Mouse (Mus musculus) liver, adult 2 months (tissue): Measurements from ENCODE around the gene Col4a1. TPM values are rescaled to one million over a fixed set of nuclear protein-coding genes. Genes with fewer than 3 reads are reported as not detected.

Source experiments
- DNase-seq: peaks from one replicate; pipeline ENCODE4 v3.0.0-alpha.2; 2011; ENCODE audit warnings: low read depth, low spot score; ENCODE audit errors: extremely low read depth
- H3K27ac ChIP-seq: fragments of 200-500 bp; replicated peaks from 2 replicates; pipeline ENCODE4 v1.5.1; 2012; ENCODE audit warnings: low read depth, mild to moderate bottlenecking, control low read depth, inconsistent platforms, low read length; ENCODE audit not compliant: insufficient read depth
- H3K27me3 ChIP-seq: fragments of 200-500 bp; 2 replicates; pipeline ENCODE4 v1.6.1; 2012; ENCODE audit warnings: mild to moderate bottlenecking, moderate library complexity, low read length, inconsistent platforms; ENCODE audit not compliant: control insufficient read depth, insufficient read depth
- H3K36me3 ChIP-seq: fragments of 200-500 bp; 2 replicates; pipeline ENCODE4 v1.6.1; 2012; ENCODE audit warnings: low read length, inconsistent platforms; ENCODE audit not compliant: control insufficient read depth, insufficient read depth
- H3K4me1 ChIP-seq: fragments of 200-500 bp; 2 replicates; pipeline ENCODE4 v1.6.1; 2011; ENCODE audit warnings: low read length; ENCODE audit not compliant: control insufficient read depth, insufficient read depth
- H3K4me3 ChIP-seq: fragments of 200-500 bp; 2 replicates; pipeline ENCODE4 v1.5.1; 2011; ENCODE audit warnings: low read depth, mild to moderate bottlenecking, control low read depth, low read length, moderate library complexity; ENCODE audit not compliant: insufficient read depth
- H3K79me2 ChIP-seq: fragments of 200-500 bp; 2 replicates; pipeline ENCODE4 v1.6.1; 2012; ENCODE audit warnings: inconsistent platforms, mild to moderate bottlenecking, low read length, moderate library complexity; ENCODE audit not compliant: control insufficient read depth, insufficient read depth
- H3K9ac ChIP-seq: fragments of 200-500 bp; 2 replicates; pipeline ENCODE4 v1.6.1; 2012; ENCODE audit warnings: low read depth, mild to moderate bottlenecking, control low read depth, inconsistent platforms, low read length
- CTCF ChIP-seq: fragments of 200-500 bp; IDR thresholded peaks from 2 replicates; pipeline ENCODE4 v1.5.1; 2011; ENCODE audit warnings: low read depth, low read length, control low read depth
- POLR2A ChIP-seq: fragments of 200-500 bp; IDR thresholded peaks from 2 replicates; pipeline ENCODE4 v1.6.1; 2011; ENCODE audit warnings: low read length, control low read depth; ENCODE audit not compliant: insufficient read depth; ENCODE audit errors: extremely low read depth
- WGBS: fragments of 180-500 bp; shearing (Covaris S2); methylation state at CpG from one replicate; pipeline ENCODE4 v1.1.7; 2018; 5-methylcytosine and 5-hydroxymethylcytosine counted together
- polyA plus RNA-seq: library from polyadenylated mRNA; depleted of rRNA; stranded (reverse); fragments of >200 nt; gene quantifications from 2 replicates; pipeline ENCODE4 v1.2.3, GENCODE M21; 2012
- total RNA-seq: library from RNA; depleted of rRNA; stranded (reverse); fragments of >200 nt; gene quantifications from 2 replicates; pipeline ENCODE4 v1.2.3, GENCODE M21; 2014

Col4a1 gene
- total and polyA plus RNA-seq, 2 experiments: 25.7 to 29.1 TPM

DNA sequence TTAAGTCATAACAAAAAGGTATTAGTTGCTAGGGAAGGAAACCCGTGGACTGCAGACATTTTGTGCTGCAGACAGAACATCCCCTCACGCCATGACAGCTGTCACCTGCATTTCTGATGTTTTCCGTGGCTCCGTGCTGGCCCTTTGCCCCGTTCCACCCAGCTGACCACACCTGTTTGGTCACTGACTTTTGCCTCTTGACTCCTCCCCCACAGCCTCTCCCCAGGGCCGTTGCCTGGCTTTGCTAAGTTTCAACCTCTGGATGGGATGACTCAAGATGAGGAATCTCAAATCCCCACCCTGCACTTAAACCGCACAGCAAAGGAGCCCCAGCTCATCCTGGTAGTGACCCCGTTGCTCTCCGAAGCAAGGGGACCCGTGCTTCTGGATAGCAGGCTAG, 33.6 kb upstream of the Col4a1 start:
- H3K4me1 ChIP-seq: no peaks in the 10 kb centered on the region
- DNase-seq: no peak

GRCm38 (mm10) chr8:11344459-11344858, 31.8 kb upstream of the Col4a1 start:
- Histone ChIP-seq H3K79me2 (peaks cover 3% of the 10 kb centered on the region; the same call in 1 of the 2 replicates), H3K4me1 (peaks cover 11% of the 10 kb centered on the region; the same call in 1 of the 2 replicates), H3K36me3 (no peaks in the 10 kb centered on the region), H3K27ac (no peak overlapping the region), H3K4me3 (no peak overlapping the region), H3K27me3 (no peaks in the 10 kb centered on the region), H3K9ac (no peak overlapping the region)
- TF ChIP-seq CTCF (no peak), POLR2A (no peak)
- DNase-seq: no peak
- 85% methylated on average over 9 of the region's 9 CpGs for WGBS

More for the DNA sequence above, 33.6 kb upstream of the Col4a1 start:
- Histone ChIP-seq H3K79me2 (peaks cover 3% of the 10 kb centered on the region; the same call in 1 of the 2 replicates), H3K36me3 (no peaks in the 10 kb centered on the region), H3K4me3 (no peak overlapping the region), H3K27ac (no peak overlapping the region), H3K9ac (no peak overlapping the region), H3K27me3 (no peaks in the 10 kb centered on the region)
- WGBS: 77% methylated on average over 10 of the region's 10 CpGs
- TF ChIP-seq CTCF (no peak), POLR2A (no peak)

DNA sequence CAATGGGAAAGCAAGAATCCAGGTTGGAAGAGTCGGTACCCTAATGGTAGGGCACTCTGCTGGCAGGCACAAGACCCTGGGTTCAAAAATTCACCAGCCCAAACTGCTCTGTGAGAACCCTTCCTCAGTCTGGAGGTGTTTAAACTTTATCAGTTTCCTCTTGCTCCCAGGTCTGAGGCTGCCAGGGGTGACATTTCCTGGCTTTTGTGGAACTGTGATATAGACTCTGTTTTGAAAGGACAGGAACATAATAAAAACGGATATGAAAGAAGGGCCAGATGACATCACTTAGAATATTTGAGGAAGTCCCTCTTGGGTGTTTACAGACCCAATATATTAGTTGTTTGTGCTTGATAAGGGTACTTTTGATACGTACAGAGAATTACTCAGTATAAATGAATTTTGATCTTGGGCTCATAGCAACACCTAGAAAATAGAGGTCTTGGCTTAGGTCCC, 28.5 kb upstream of the Col4a1 start:
- no peaks in the 10 kb centered on the region for H3K36me3 ChIP-seq
- H3K27me3 ChIP-seq: no peaks in the 10 kb centered on the region
- TF ChIP-seq CTCF: no peak
- no peak for TF ChIP-seq POLR2A
- H3K79me2 ChIP-seq: peaks cover 3% of the 10 kb centered on the region; the same call in 1 of the 2 replicates
- H3K9ac ChIP-seq: no peak overlapping the region
- H3K4me3 ChIP-seq: no peak overlapping the region
- DNase-seq: peak; percentile 39
- WGBS: 44% methylated on average over 3 of the region's 3 CpGs
- H3K4me1 ChIP-seq: peaks cover 13% of the 10 kb centered on the region; the same call in 1 of the 2 replicates
- 0 out of 2 replicates have a peak overlapping the region, but pooled peaks have one; percentile 4 for H3K27ac ChIP-seq

- DNase-seq: peak; percentile 19
- H3K27ac ChIP-seq: 0 out of 2 replicates have a peak overlapping the region, but pooled peaks have one; percentile 4
These were observed 27.9 kb upstream of the Col4a1 start for GRCm38 (mm10) chr8:11340310-11341110.

GRCm38 (mm10) chr8:11338507-11338906, 25.9 kb upstream of the Col4a1 start:
- DNase-seq: no peak
- Histone ChIP-seq H3K27ac (no peak overlapping the region), H3K4me3 (no peak overlapping the region), H3K9ac (no peak overlapping the region), H3K79me2 (no peaks in the 10 kb centered on the region; the same call in 1 of the 2 replicates), H3K27me3 (no peaks in the 10 kb centered on the region), H3K36me3 (no peaks in the 10 kb centered on the region), H3K4me1 (peaks cover 18% of the 10 kb centered on the region)
- TF ChIP-seq CTCF (no peak), POLR2A (no peak)
- 87% methylated on average over 9 of the region's 9 CpGs for WGBS

More at GRCm38 (mm10) chr8:11340310-11341110, 27.9 kb upstream of the Col4a1 start:
- Histone ChIP-seq H3K4me3 (no peak overlapping the region), H3K4me1 (peaks cover 13% of the 10 kb centered on the region; the same call in 1 of the 2 replicates), H3K27me3 (no peaks in the 10 kb centered on the region), H3K9ac (no peak overlapping the region), H3K36me3 (no peaks in the 10 kb centered on the region), H3K79me2 (peaks cover 3% of the 10 kb centered on the region; the same call in 1 of the 2 replicates)
- TF ChIP-seq POLR2A (no peak), CTCF (no peak)
- WGBS: 62% methylated on average over 12 of the region's 12 CpGs

DNA sequence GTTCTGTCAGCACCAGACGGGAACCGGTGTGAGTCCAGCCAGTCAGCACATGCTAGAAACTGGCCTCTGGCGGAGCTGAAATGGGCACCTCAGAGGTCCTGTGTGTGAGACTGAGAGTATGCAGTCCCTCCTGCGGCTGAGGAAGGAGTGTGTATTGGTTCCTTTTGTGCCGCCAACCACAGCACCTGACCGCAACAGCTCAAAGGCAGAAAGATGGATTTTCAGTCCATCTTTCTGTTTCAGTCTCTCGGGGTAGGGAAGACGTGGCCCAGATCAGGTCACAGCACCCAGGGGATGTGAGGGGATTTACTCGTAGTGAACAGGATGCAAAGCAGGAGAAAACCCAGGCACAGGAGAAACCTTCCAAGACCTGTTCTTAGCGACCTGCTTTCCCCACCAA, 25.0 kb upstream of the Col4a1 start:
- Histone ChIP-seq H3K9ac (no peak overlapping the region), H3K27me3 (no peaks in the 10 kb centered on the region), H3K79me2 (no peaks in the 10 kb centered on the region; the same call in 1 of the 2 replicates), H3K4me1 (peaks cover 18% of the 10 kb centered on the region), H3K4me3 (no peak overlapping the region), H3K27ac (no peak overlapping the region), H3K36me3 (no peaks in the 10 kb centered on the region)
- TF ChIP-seq POLR2A: no peak
- no peak for TF ChIP-seq CTCF
- no peak for DNase-seq
- 94% methylated on average over 10 of the region's 10 CpGs for WGBS
